Mouse (Mus musculus) MEL (cell line): ENCODE data around the gene Olfr1394. TPM values are rescaled to one million over a fixed set of nuclear protein-coding genes. Genes with fewer than 3 reads are reported as not detected.

ENCODE experiments used
- DNase-seq: peaks from one replicate; pipeline ENCODE4 v3.0.0; 2011; ENCODE audit warnings: low read depth, low spot score
- H3K27ac ChIP-seq: 2 replicates; pipeline ENCODE4 v1.5.1; 2012; ENCODE audit warnings: low read depth, mild to moderate bottlenecking, control low read depth, low read length, moderate library complexity; ENCODE audit not compliant: control insufficient read depth
- H3K27me3 ChIP-seq, 2 experiments: fragments of 150-350 bp in 1 of 2; sonication (generic) in 1 of 2; 2 replicates each; pipeline ENCODE4 v1.6.1; 2012; ENCODE audit warnings: low read length in 2 of 2, mild to moderate bottlenecking in 2 of 2, improper control_type of control experiment in 1 of 2, moderate library complexity in 1 of 2; ENCODE audit not compliant: insufficient read depth in 2 of 2, control insufficient read depth in 1 of 2
- H3K36me3 ChIP-seq, 2 experiments: 2 replicates each; pipeline ENCODE4 v1.6.1; 2012 to 2014; ENCODE audit warnings: low read length in 2 of 2, improper control_type of control experiment in 1 of 2, inconsistent platforms in 1 of 2, mild to moderate bottlenecking in 1 of 2; ENCODE audit not compliant: insufficient read depth in 2 of 2, control insufficient read depth in 1 of 2
- H3K4me1 ChIP-seq, 2 experiments: fragments of 150-350 bp in 1 of 2; sonication (generic) in 1 of 2; 2 replicates each; pipeline ENCODE4 v1.6.1; 2012; ENCODE audit warnings: low read length in 2 of 2, improper control_type of control experiment in 1 of 2, mild to moderate bottlenecking in 1 of 2; ENCODE audit not compliant: insufficient read depth in 2 of 2, control insufficient read depth in 1 of 2
- H3K4me3 ChIP-seq, 2 experiments: fragments of 150-350 bp in 1 of 2; sonication (generic) in 1 of 2; 2 replicates each; pipeline ENCODE4 v1.5.1; 2012; ENCODE audit warnings: low read depth in 2 of 2, low read length in 2 of 2, mild to moderate bottlenecking in 2 of 2, moderate library complexity in 2 of 2, control low read depth in 1 of 2, improper control_type of control experiment in 1 of 2; ENCODE audit not compliant: control insufficient read depth in 1 of 2, insufficient read depth in 1 of 2
- H3K79me2 ChIP-seq: 2 replicates; pipeline ENCODE4 v1.6.1; 2012; ENCODE audit warnings: mild to moderate bottlenecking, low read length, moderate library complexity; ENCODE audit not compliant: control insufficient read depth, poor library complexity, insufficient read depth
- H3K9ac ChIP-seq: 2 replicates; pipeline ENCODE4 v1.6.1; 2012; ENCODE audit warnings: low read depth, mild to moderate bottlenecking, control low read depth, low read length, moderate library complexity; ENCODE audit not compliant: control insufficient read depth, poor library complexity, severe bottlenecking
- H3K9me3 ChIP-seq: fragments of 150-350 bp; sonication (generic); replicated peaks from 2 replicates; pipeline ENCODE4 v1.6.1; 2012; ENCODE audit warnings: mild to moderate bottlenecking, low read length, improper control_type of control experiment, moderate library complexity; ENCODE audit not compliant: insufficient read depth
- BHLHE40 ChIP-seq: IDR thresholded peaks from 2 replicates; pipeline ENCODE4 v1.6.1; 2012; ENCODE audit warnings: low read depth, mild to moderate bottlenecking, inconsistent platforms, low read length, improper control_type of control experiment, borderline replicate concordance
- CTCF ChIP-seq, 3 experiments: IDR thresholded peaks in 2 of 3; conservative IDR thresholded peaks in 1 of 3; 2 replicates each; pipeline ENCODE4 v1.5.1; 2011 to 2012; ENCODE audit warnings: low read length in 3 of 3, low read depth in 2 of 3, mild to moderate bottlenecking in 2 of 3, improper control_type of control experiment in 1 of 3, inconsistent platforms in 1 of 3, mixed read lengths in 1 of 3, moderate library complexity in 1 of 3; ENCODE audit not compliant: control insufficient read depth in 1 of 3, insufficient read depth in 1 of 3, poor library complexity in 1 of 3, severe bottlenecking in 1 of 3
- ELF1 ChIP-seq: IDR thresholded peaks from 2 replicates; pipeline ENCODE4 v1.6.1; 2014; ENCODE audit warnings: low read depth, mild to moderate bottlenecking, inconsistent platforms, low read length, improper control_type of control experiment, moderate library complexity
- EP300 ChIP-seq, 2 experiments: IDR thresholded peaks; 2 replicates each; pipeline ENCODE4 v1.6.1; 2011; ENCODE audit warnings: improper control_type of control experiment in 2 of 2, low read length in 2 of 2, low read depth in 1 of 2, mild to moderate bottlenecking in 1 of 2
- ETS1 ChIP-seq: IDR thresholded peaks from 2 replicates; pipeline ENCODE4 v1.6.1; 2012; ENCODE audit warnings: low read depth, mild to moderate bottlenecking, inconsistent platforms, low read length, improper control_type of control experiment, moderate library complexity
- GABPA ChIP-seq: IDR thresholded peaks from 2 replicates; pipeline ENCODE4 v1.6.1; 2012; ENCODE audit warnings: low read depth, mild to moderate bottlenecking, inconsistent platforms, low read length, improper control_type of control experiment, moderate library complexity
- GATA1 ChIP-seq: IDR thresholded peaks from 2 replicates; pipeline ENCODE4 v1.6.1; 2011; ENCODE audit warnings: low read depth, low read length, improper control_type of control experiment
- MAZ ChIP-seq: IDR thresholded peaks from 2 replicates; pipeline ENCODE4 v1.6.1; 2012; ENCODE audit warnings: low read depth, mild to moderate bottlenecking, inconsistent platforms, low read length, improper control_type of control experiment
- MEF2A ChIP-seq: IDR thresholded peaks from 2 replicates; pipeline ENCODE4 v1.6.1; 2014; ENCODE audit warnings: low read depth, mild to moderate bottlenecking, inconsistent platforms, low read length, improper control_type of control experiment; ENCODE audit not compliant: poor library complexity, insufficient replicate concordance, severe bottlenecking; ENCODE audit errors: extremely low read depth
- MXI1 ChIP-seq: IDR thresholded peaks from 2 replicates; pipeline ENCODE4 v1.6.1; 2011; ENCODE audit warnings: mild to moderate bottlenecking, low read depth, low read length, improper control_type of control experiment
- MYB ChIP-seq: IDR thresholded peaks from 2 replicates; pipeline ENCODE4 v1.6.1; 2011; ENCODE audit warnings: mild to moderate bottlenecking, low read depth, low read length, improper control_type of control experiment
- POLR2AphosphoS2 ChIP-seq: IDR thresholded peaks from 2 replicates; pipeline ENCODE4 v1.6.1; 2011; ENCODE audit warnings: low read length, improper control_type of control experiment
- SIN3A ChIP-seq: IDR thresholded peaks from 2 replicates; pipeline ENCODE4 v1.6.1; 2012; ENCODE audit warnings: low read length, improper control_type of control experiment, inconsistent platforms
- SMC3 ChIP-seq: IDR thresholded peaks from 2 replicates; pipeline ENCODE4 v1.6.1; 2011; ENCODE audit warnings: low read depth, low read length, improper control_type of control experiment
- TAL1 ChIP-seq: IDR thresholded peaks from 2 replicates; pipeline ENCODE4 v1.6.1; 2012; ENCODE audit warnings: mild to moderate bottlenecking, inconsistent platforms, low read length, moderate library complexity, mixed read lengths
- TBP ChIP-seq: IDR thresholded peaks from 2 replicates; pipeline ENCODE4 v1.8.0; 2011; ENCODE audit warnings: low read depth, low read length, improper control_type of control experiment
- USF1 ChIP-seq: IDR thresholded peaks from 2 replicates; pipeline ENCODE4 v1.6.1; 2014; ENCODE audit warnings: low read depth, mild to moderate bottlenecking, inconsistent platforms, low read length, improper control_type of control experiment, moderate library complexity
- USF2 ChIP-seq, 2 experiments: IDR thresholded peaks; 2 replicates each; pipeline ENCODE4 v1.6.1; 2011 to 2012; ENCODE audit warnings: improper control_type of control experiment in 2 of 2, low read length in 2 of 2, borderline replicate concordance in 1 of 2, inconsistent platforms in 1 of 2, low read depth in 1 of 2, mild to moderate bottlenecking in 1 of 2; ENCODE audit not compliant: insufficient read depth in 1 of 2
- ZC3H11A ChIP-seq: IDR thresholded peaks from 2 replicates; pipeline ENCODE4 v1.6.1; 2012; ENCODE audit warnings: low read depth, mild to moderate bottlenecking, inconsistent platforms, low read length, improper control_type of control experiment
- ZMIZ1 ChIP-seq: IDR thresholded peaks from 2 replicates; pipeline ENCODE4 v1.6.1; 2012; ENCODE audit warnings: low read depth, mild to moderate bottlenecking, inconsistent platforms, low read length, improper control_type of control experiment, moderate library complexity
- ZNF384 ChIP-seq: IDR thresholded peaks from 2 replicates; pipeline ENCODE4 v1.6.1; 2012; ENCODE audit warnings: low read depth, mild to moderate bottlenecking, inconsistent platforms, low read length, improper control_type of control experiment
- polyA plus RNA-seq, 2 experiments: library from polyadenylated mRNA; stranded (reverse) in 1 of 2; unstranded in 1 of 2; fragments of >175 nt in 1 of 2; fragments of >200 nt in 1 of 2; gene quantifications; 2 replicates each; pipeline versions ENCODE4 v1.2.1 to v1.2.4; 2012; ENCODE audit warnings: low replicate concordance in 2 of 2, low read depth in 1 of 2; ENCODE audit not compliant: insufficient read length in 2 of 2, insufficient read depth in 1 of 2, missing spikeins in 1 of 2
- total RNA-seq: library from RNA; depleted of rRNA; stranded (reverse); fragments of 300-350 nt; gene quantifications from 2 replicates; pipeline ENCODE4 v1.2.3, GENCODE M21; 2012

Olfr1394 gene
- total and polyA plus RNA-seq, 3 experiments: not detected

DNA sequence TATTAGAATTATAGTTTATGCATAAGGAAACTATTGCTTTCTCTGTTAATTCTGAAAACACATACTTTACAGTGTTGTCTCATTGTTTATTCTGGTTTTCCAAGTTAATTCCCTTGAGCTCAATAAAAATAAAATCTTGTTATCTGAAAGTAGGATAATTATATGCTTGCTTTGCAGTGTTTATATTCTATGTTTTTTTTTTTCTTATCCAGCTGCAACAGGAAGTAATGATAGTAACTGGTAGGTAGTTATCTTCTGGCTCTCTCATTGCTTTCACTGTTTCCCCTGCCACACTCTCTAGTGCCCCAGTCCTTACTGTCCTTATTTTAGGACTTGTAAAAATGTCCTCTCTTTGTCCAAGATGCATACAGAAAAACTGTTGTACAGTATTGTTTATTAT lies 46.5 kb downstream of the Olfr1394 start (continued):
- TF ChIP-seq BHLHE40 (no peak), USF1 (no peak), TBP (no peak), SIN3A (peak; percentile 31; the same call in 1 of the 2 replicates), MEF2A (no peak), MAZ (no peak), ZC3H11A (0 out of 2 replicates have a peak, but pooled peaks have one; percentile 1), GABPA (no peak), USF2 (IDR thresholded peaks at IDR 0.05; ENCODE audit: borderline replicate concordance in 1 of 2, insufficient read depth in 1 of 2, low read depth in 1 of 2, low read length in 2 of 2) (no peak), TAL1 (no peak), EP300 (IDR thresholded peaks at IDR 0.05; ENCODE audit: low read depth in 1 of 2, low read length in 2 of 2) (peak; percentile 66 to 67; a peak in 3 of 4 replicates), MYB (no peak), ETS1 (peak; percentile 54; the same call in 1 of the 2 replicates), ELF1 (no peak), ZNF384 (peak; percentile 89), CTCF (IDR thresholded peaks at IDR 0.05 in 2 of 3, conservative IDR thresholded peaks at IDR 0.05 in 1 of 3; ENCODE audit: control insufficient read depth in 1 of 3, insufficient read depth in 1 of 3, low read depth in 2 of 3, low read length in 3 of 3, poor library complexity in 1 of 3, severe bottlenecking in 1 of 3) (no peak)

DNA sequence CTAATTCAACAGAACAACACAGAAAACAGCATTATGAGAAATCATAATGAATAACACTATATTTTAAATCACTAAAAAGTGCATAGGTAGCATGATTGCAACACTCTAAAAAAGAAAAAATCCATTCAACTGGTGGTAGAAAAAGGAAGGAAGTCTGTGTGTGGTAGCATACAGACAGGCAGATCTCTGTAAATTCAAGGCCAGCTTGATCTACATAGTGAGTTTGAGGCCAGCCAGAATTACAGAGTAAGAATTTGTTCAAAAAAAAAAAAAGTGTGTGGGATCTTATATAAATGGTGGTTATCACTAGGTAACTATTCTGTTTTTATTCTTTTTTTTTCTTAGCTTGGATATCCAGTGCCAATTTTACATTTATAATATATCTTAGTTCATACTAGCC lies 47.0 kb downstream of the Olfr1394 start:
- Histone ChIP-seq H3K9me3 (no peaks in the 10 kb centered on the region), H3K79me2 (peaks cover 31% of the 10 kb centered on the region), H3K36me3 (peaks cover 0 to 26% of the 10 kb centered on the region in 2 experiments; a peak in 3 of 4 replicates), H3K9ac (no peak overlapping the region), H3K4me3 (no peak overlapping the region), H3K27ac (no peak overlapping the region), H3K27me3 (no peaks in the 10 kb centered on the region), H3K4me1 (peaks cover 10 to 24% of the 10 kb centered on the region in 2 experiments)
- TF ChIP-seq TAL1 (no peak), MXI1 (no peak), TBP (0 out of 2 replicates have a peak, but pooled peaks have one; percentile 25), POLR2AphosphoS2 (no peak), GABPA (no peak), GATA1 (no peak), SMC3 (no peak), ZNF384 (peak; percentile 56; the same call in 1 of the 2 replicates), MAZ (no peak), ZMIZ1 (no peak), USF2 (IDR thresholded peaks at IDR 0.05; ENCODE audit: borderline replicate concordance in 1 of 2, insufficient read depth in 1 of 2, low read depth in 1 of 2, low read length in 2 of 2) (0 out of 4 replicates have a peak, but pooled peaks of 1 of the 2 experiments have one; percentile 13)
- DNase-seq: peak; percentile 54
